In genomic region chr11:69687061-69687460, GRCm38 (mm10) we compare ENCODE assay signal across 11 mouse cellular contexts. TPM values are rescaled to one million over a fixed set of nuclear protein-coding genes. Genes with fewer than 3 reads are reported as not detected.
DNase-seq lines count a peak whose midpoint lies in the region; ATAC-seq lines count a peak whose summit lies in the region.
"Had no signal": no experiment of that assay in that cellular context is flagged by ENCODE, and none has a peak within 500 bp of the region (broad histone marks: within the 10 kb centered on the region; RNA-seq: fewer than 3 reads in every experiment).

No protein-coding gene starts in this region.

- DNase-seq in embryonic facial prominence, embryonic 11.5 days (ENCODE audit: low spot score) = no peak
- no peak for DNase-seq in embryonic facial prominence, embryonic 10.5 days (ENCODE audit: low spot score)
- no peak for DNase-seq in hindbrain, embryonic 14.5 days (ENCODE audit: low spot score)
- peak; percentile 45 for DNase-seq in midbrain, embryonic 11.5 days (ENCODE audit: low spot score, missing footprints)
- DNase-seq in midbrain, embryonic 14.5 days = no peak
- DNase-seq in adrenal gland, postnatal 10 days = no peak
- DNase-seq: forebrain, postnatal 0 days; thymus, postnatal 36 days had no signal

- no peaks in the 10 kb centered on the region for H3K4me1 ChIP-seq in embryonic facial prominence, embryonic 11.5 days (ENCODE audit: control insufficient read depth, insufficient read depth, low read length)
- peaks cover 31% of the 10 kb centered on the region for H3K4me1 ChIP-seq in embryonic facial prominence, embryonic 10.5 days
- H3K4me1 ChIP-seq in hindbrain, embryonic 13.5 days (replicated peaks) = peaks cover 31% of the 10 kb centered on the region
- peaks cover 12% of the 10 kb centered on the region for H3K4me1 ChIP-seq in hindbrain, embryonic 14.5 days (replicated peaks; ENCODE audit: control insufficient read depth, insufficient read depth, low read length)
- H3K4me1 ChIP-seq in midbrain, embryonic 11.5 days (ENCODE audit: control insufficient read depth, insufficient read depth, low read length) = 0 out of 2 replicates have a peak, but pooled peaks cover 5% of the 10 kb centered on the region
- peaks cover 7% of the 10 kb centered on the region for H3K4me1 ChIP-seq in midbrain, embryonic 14.5 days (ENCODE audit: control insufficient read depth, insufficient read depth, low read length)
- H3K4me1 ChIP-seq in stomach, embryonic 16.5 days (ENCODE audit: control insufficient read depth, insufficient read depth, low read length) = peaks cover 30% of the 10 kb centered on the region

- H3K27me3 ChIP-seq in embryonic facial prominence, embryonic 11.5 days (ENCODE audit: control insufficient read depth, insufficient read depth, low read length) = no peaks in the 10 kb centered on the region
- H3K27me3 ChIP-seq in embryonic facial prominence, embryonic 10.5 days (replicated peaks; ENCODE audit: low read depth, poor library complexity, severe bottlenecking) = peaks cover 22% of the 10 kb centered on the region; the same call in 1 of the 2 replicates
- H3K27me3 ChIP-seq in hindbrain, embryonic 13.5 days = peaks cover 13% of the 10 kb centered on the region; the same call in 1 of the 2 replicates
- no peaks in the 10 kb centered on the region for H3K27me3 ChIP-seq in hindbrain, embryonic 14.5 days (ENCODE audit: control insufficient read depth, insufficient read depth, low read length)
- no peaks in the 10 kb centered on the region for H3K27me3 ChIP-seq in midbrain, embryonic 11.5 days (ENCODE audit: control insufficient read depth, insufficient read depth, low read length)
- no peaks in the 10 kb centered on the region for H3K27me3 ChIP-seq in midbrain, embryonic 14.5 days (ENCODE audit: control insufficient read depth, insufficient read depth, low read length)
- no peaks in the 10 kb centered on the region for H3K27me3 ChIP-seq in stomach, embryonic 16.5 days (ENCODE audit: control insufficient read depth, insufficient read depth, low read length)

- H3K9ac ChIP-seq in embryonic facial prominence, embryonic 11.5 days (replicated peaks; ENCODE audit: low read length) = peak overlapping the region; percentile 14; the same call in 1 of the 2 replicates
- H3K9ac ChIP-seq in hindbrain, embryonic 13.5 days = 0 out of 2 replicates have a peak overlapping the region, but pooled peaks have one; percentile 10
- H3K9ac ChIP-seq in hindbrain, embryonic 14.5 days = no peak overlapping the region
- H3K9ac ChIP-seq in midbrain, embryonic 11.5 days (ENCODE audit: low read length) = no peak overlapping the region
- H3K9ac ChIP-seq in midbrain, embryonic 14.5 days (replicated peaks; ENCODE audit: low read length) = no peak overlapping the region
- peak overlapping the region; percentile 36; the same call in 1 of the 2 replicates for H3K9ac ChIP-seq in stomach, embryonic 16.5 days (ENCODE audit: low read length)
- H3K9ac ChIP-seq: forebrain, postnatal 0 days had no signal

- ATAC-seq in embryonic facial prominence, embryonic 11.5 days (replicated peaks; ENCODE audit: insufficient number of reproducible peaks, low FRiP score, low TSS enrichment, low read depth) = no peak
- no peak for ATAC-seq in hindbrain, embryonic 13.5 days (ENCODE audit: low FRiP score)
- no peak for ATAC-seq in hindbrain, embryonic 14.5 days (ENCODE audit: low FRiP score)
- ATAC-seq in midbrain, embryonic 11.5 days (ENCODE audit: low FRiP score) = no peak
- ATAC-seq in midbrain, embryonic 14.5 days (ENCODE audit: low FRiP score, low TSS enrichment) = no peak
- ATAC-seq in stomach, embryonic 16.5 days (ENCODE audit: insufficient read depth, low FRiP score) = no peak
- ATAC-seq: forebrain, postnatal 0 days had no signal

- no peak overlapping the region for H3K27ac ChIP-seq in embryonic facial prominence, embryonic 11.5 days (replicated peaks; ENCODE audit: low read depth, low read length)
- H3K27ac ChIP-seq in embryonic facial prominence, embryonic 10.5 days (replicated peaks) = no peak overlapping the region
- H3K27ac ChIP-seq in hindbrain, embryonic 13.5 days = no peak overlapping the region
- no peak overlapping the region for H3K27ac ChIP-seq in hindbrain, embryonic 14.5 days
- H3K27ac ChIP-seq in midbrain, embryonic 11.5 days (ENCODE audit: low read depth, low read length) = no peak overlapping the region
- H3K27ac ChIP-seq in midbrain, embryonic 14.5 days (replicated peaks; ENCODE audit: low read depth, low read length) = no peak overlapping the region
- H3K27ac ChIP-seq in stomach, embryonic 16.5 days (ENCODE audit: low read length) = peak overlapping the region; percentile 89; the same call in 1 of the 2 replicates

- no peak overlapping the region for H3K4me3 ChIP-seq in embryonic facial prominence, embryonic 11.5 days (ENCODE audit: low read depth, low read length)
- no peak overlapping the region for H3K4me3 ChIP-seq in embryonic facial prominence, embryonic 10.5 days
- H3K4me3 ChIP-seq in hindbrain, embryonic 13.5 days = no peak overlapping the region
- H3K4me3 ChIP-seq in hindbrain, embryonic 14.5 days (replicated peaks; ENCODE audit: low read length) = no peak overlapping the region
- H3K4me3 ChIP-seq in midbrain, embryonic 11.5 days (ENCODE audit: low read depth, low read length) = no peak overlapping the region
- H3K4me3 ChIP-seq in midbrain, embryonic 14.5 days (replicated peaks; ENCODE audit: low read depth, low read length) = no peak overlapping the region
- H3K4me3 ChIP-seq in stomach, embryonic 16.5 days (replicated peaks; ENCODE audit: low read length) = no peak overlapping the region

- no peak overlapping the region for H3K4me2 ChIP-seq in embryonic facial prominence, embryonic 11.5 days (ENCODE audit: low read depth, low read length)
- H3K4me2 ChIP-seq in hindbrain, embryonic 13.5 days = no peak overlapping the region
- no peak overlapping the region for H3K4me2 ChIP-seq in hindbrain, embryonic 14.5 days (replicated peaks)
- no peak overlapping the region for H3K4me2 ChIP-seq in midbrain, embryonic 11.5 days
- H3K4me2 ChIP-seq in midbrain, embryonic 14.5 days (ENCODE audit: low read length) = no peak overlapping the region
- peak overlapping the region; percentile 17; the same call in 1 of the 2 replicates for H3K4me2 ChIP-seq in stomach, embryonic 16.5 days (ENCODE audit: low read depth, low read length)

- no peaks in the 10 kb centered on the region for H3K9me3 ChIP-seq in embryonic facial prominence, embryonic 11.5 days (replicated peaks; ENCODE audit: control insufficient read depth, low read length)
- no peaks in the 10 kb centered on the region for H3K9me3 ChIP-seq in embryonic facial prominence, embryonic 10.5 days
- no peaks in the 10 kb centered on the region for H3K9me3 ChIP-seq in hindbrain, embryonic 13.5 days
- no peaks in the 10 kb centered on the region for H3K9me3 ChIP-seq in hindbrain, embryonic 14.5 days (ENCODE audit: control insufficient read depth, low read length)
- H3K9me3 ChIP-seq in midbrain, embryonic 11.5 days (ENCODE audit: control insufficient read depth, low read length) = no peaks in the 10 kb centered on the region
- H3K9me3 ChIP-seq in midbrain, embryonic 14.5 days (ENCODE audit: control insufficient read depth, low read length) = no peaks in the 10 kb centered on the region
- H3K9me3 ChIP-seq in stomach, embryonic 16.5 days (replicated peaks; ENCODE audit: control insufficient read depth, low read length) = no peaks in the 10 kb centered on the region

- WGBS in embryonic facial prominence, embryonic 11.5 days = 55% methylated on average over 5 of the region's 5 CpGs
- WGBS in embryonic facial prominence, embryonic 10.5 days = 57% methylated on average over 5 of the region's 5 CpGs
- WGBS in hindbrain, embryonic 13.5 days = 58% methylated on average over 5 of the region's 5 CpGs
- 62% methylated on average over 5 of the region's 5 CpGs for WGBS in hindbrain, embryonic 14.5 days
- WGBS in midbrain, embryonic 11.5 days = 68% methylated on average over 5 of the region's 5 CpGs
- WGBS in midbrain, embryonic 14.5 days = 56% methylated on average over 5 of the region's 5 CpGs
- WGBS in stomach, embryonic 16.5 days = 45% methylated on average over 5 of the region's 5 CpGs

- H3K36me3 ChIP-seq in embryonic facial prominence, embryonic 11.5 days (replicated peaks; ENCODE audit: control insufficient read depth, insufficient read depth, low read depth, low read length) = no peaks in the 10 kb centered on the region
- no peaks in the 10 kb centered on the region for H3K36me3 ChIP-seq in embryonic facial prominence, embryonic 10.5 days (replicated peaks)
- no peaks in the 10 kb centered on the region for H3K36me3 ChIP-seq in hindbrain, embryonic 13.5 days
- no peaks in the 10 kb centered on the region for H3K36me3 ChIP-seq in hindbrain, embryonic 14.5 days (replicated peaks; ENCODE audit: control insufficient read depth, insufficient read depth)
- no peaks in the 10 kb centered on the region for H3K36me3 ChIP-seq in midbrain, embryonic 11.5 days (ENCODE audit: control insufficient read depth, insufficient read depth, low read length)
- H3K36me3 ChIP-seq in midbrain, embryonic 14.5 days (ENCODE audit: control insufficient read depth, insufficient read depth, low read length) = no peaks in the 10 kb centered on the region
- H3K36me3 ChIP-seq in stomach, embryonic 16.5 days (ENCODE audit: control insufficient read depth, insufficient read depth, low read length) = no peaks in the 10 kb centered on the region

RNA-seq across cellular contexts. Expression of gene Tnfsf13, which starts 1.5 kb away (rescaled TPM):
- polyA plus RNA-seq in embryonic facial prominence, embryonic 11.5 days (2014; fragmentation: Nextera tagmentation; extraction: Ambion mirVana) = 0.24 and 0.42 TPM in 2 replicates
- 0.15 TPM in 1 of 2 replicates, not detected in the other for polyA plus RNA-seq in embryonic facial prominence, embryonic 10.5 days (2016; fragmentation: Nextera tagmentation; extraction: Ambion mirVana)
- 0.36 and 0.53 TPM in 2 replicates for polyA plus RNA-seq in hindbrain, embryonic 13.5 days (2015; fragmentation: Nextera tagmentation; extraction: Ambion mirVana)
- polyA plus RNA-seq in hindbrain, embryonic 14.5 days (2014; fragmentation: Nextera tagmentation; extraction: Ambion mirVana) = 0.20 and 0.55 TPM in 2 replicates
- polyA plus RNA-seq in midbrain, embryonic 11.5 days (2014; fragmentation: Nextera tagmentation; extraction: Ambion mirVana) = not detected in 2 replicates
- polyA plus RNA-seq in midbrain, embryonic 14.5 days (2014; fragmentation: Nextera tagmentation; extraction: Ambion mirVana) = 0.16 and 0.25 TPM in 2 replicates
- polyA plus RNA-seq in stomach, embryonic 16.5 days (2015; fragmentation: Nextera tagmentation; extraction: Ambion mirVana) = 0.59 and 1.0 TPM in 2 replicates
- total RNA-seq in adrenal gland, postnatal 10 days (2021) = 1 to 10 TPM; 2.0 to 5.0 TPM
- total RNA-seq: forebrain, postnatal 0 days had no signal

RNA-seq across cellular contexts. Expression of gene Senp3, which starts 5.2 kb away (rescaled TPM):
- polyA plus RNA-seq in embryonic facial prominence, embryonic 11.5 days (2014; fragmentation: Nextera tagmentation; extraction: Ambion mirVana) = 106 and 108 TPM in 2 replicates
- 136 and 141 TPM in 2 replicates for polyA plus RNA-seq in embryonic facial prominence, embryonic 10.5 days (2016; fragmentation: Nextera tagmentation; extraction: Ambion mirVana)
- polyA plus RNA-seq in hindbrain, embryonic 13.5 days (2015; fragmentation: Nextera tagmentation; extraction: Ambion mirVana) = 94.7 and 95.9 TPM in 2 replicates
- polyA plus RNA-seq in hindbrain, embryonic 14.5 days (2014; fragmentation: Nextera tagmentation; extraction: Ambion mirVana) = 96.2 and 99.2 TPM in 2 replicates
- polyA plus RNA-seq in midbrain, embryonic 11.5 days (2014; fragmentation: Nextera tagmentation; extraction: Ambion mirVana) = 80.6 and 90.8 TPM in 2 replicates
- polyA plus RNA-seq in midbrain, embryonic 14.5 days (2014; fragmentation: Nextera tagmentation; extraction: Ambion mirVana) = 93.3 and 103 TPM in 2 replicates
- polyA plus RNA-seq in stomach, embryonic 16.5 days (2015; fragmentation: Nextera tagmentation; extraction: Ambion mirVana) = 66.3 and 68.5 TPM in 2 replicates
- total RNA-seq in adrenal gland, postnatal 10 days (2021) = 10 to 100 TPM; 62.6 to 76.3 TPM

RNA-seq across cellular contexts. Expression of gene Tnfsf12, which starts 8.6 kb away (rescaled TPM):
- 3.6 and 4.3 TPM in 2 replicates for polyA plus RNA-seq in embryonic facial prominence, embryonic 11.5 days (2014; fragmentation: Nextera tagmentation; extraction: Ambion mirVana)
- 1.2 and 2.2 TPM in 2 replicates for polyA plus RNA-seq in embryonic facial prominence, embryonic 10.5 days (2016; fragmentation: Nextera tagmentation; extraction: Ambion mirVana)
- 1.8 and 3.6 TPM in 2 replicates for polyA plus RNA-seq in hindbrain, embryonic 13.5 days (2015; fragmentation: Nextera tagmentation; extraction: Ambion mirVana)
- polyA plus RNA-seq in hindbrain, embryonic 14.5 days (2014; fragmentation: Nextera tagmentation; extraction: Ambion mirVana) = 4.2 and 5.0 TPM in 2 replicates
- 2.0 and 2.8 TPM in 2 replicates for polyA plus RNA-seq in midbrain, embryonic 11.5 days (2014; fragmentation: Nextera tagmentation; extraction: Ambion mirVana)
- polyA plus RNA-seq in midbrain, embryonic 14.5 days (2014; fragmentation: Nextera tagmentation; extraction: Ambion mirVana) = 1.6 and 3.0 TPM in 2 replicates
- 8.8 and 9.6 TPM in 2 replicates for polyA plus RNA-seq in stomach, embryonic 16.5 days (2015; fragmentation: Nextera tagmentation; extraction: Ambion mirVana)
- 10 to 100 TPM; 18.1 to 19.2 TPM for total RNA-seq in adrenal gland, postnatal 10 days (2021)
- total RNA-seq: common myeloid progenitor, adult 5-6 weeks had no signal

RNA-seq across cellular contexts. Expression of gene Tnfsfm13, which starts 8.8 kb away (rescaled TPM):
- polyA plus RNA-seq in embryonic facial prominence, embryonic 11.5 days (2014; fragmentation: Nextera tagmentation; extraction: Ambion mirVana) = 1.2 and 1.5 TPM in 2 replicates
- 0.88 and 1.3 TPM in 2 replicates for polyA plus RNA-seq in embryonic facial prominence, embryonic 10.5 days (2016; fragmentation: Nextera tagmentation; extraction: Ambion mirVana)
- polyA plus RNA-seq in hindbrain, embryonic 13.5 days (2015; fragmentation: Nextera tagmentation; extraction: Ambion mirVana) = 0.98 and 1.2 TPM in 2 replicates
- 1.1 and 2.6 TPM in 2 replicates for polyA plus RNA-seq in hindbrain, embryonic 14.5 days (2014; fragmentation: Nextera tagmentation; extraction: Ambion mirVana)
- 0.78 and 1.6 TPM in 2 replicates for polyA plus RNA-seq in midbrain, embryonic 11.5 days (2014; fragmentation: Nextera tagmentation; extraction: Ambion mirVana)
- 0.51 and 1.1 TPM in 2 replicates for polyA plus RNA-seq in midbrain, embryonic 14.5 days (2014; fragmentation: Nextera tagmentation; extraction: Ambion mirVana)
- 2.9 and 4.2 TPM in 2 replicates for polyA plus RNA-seq in stomach, embryonic 16.5 days (2015; fragmentation: Nextera tagmentation; extraction: Ambion mirVana)
- 1 to 10 TPM; 4.2 to 5.1 TPM for total RNA-seq in adrenal gland, postnatal 10 days (2021)

RNA-seq across cellular contexts. Expression of gene Eif4a1, which starts 14.8 kb away (rescaled TPM):
- 959 and 1,000 TPM in 2 replicates for polyA plus RNA-seq in embryonic facial prominence, embryonic 11.5 days (2014; fragmentation: Nextera tagmentation; extraction: Ambion mirVana)
- 780 and 781 TPM in 2 replicates for polyA plus RNA-seq in embryonic facial prominence, embryonic 10.5 days (2016; fragmentation: Nextera tagmentation; extraction: Ambion mirVana)
- polyA plus RNA-seq in hindbrain, embryonic 13.5 days (2015; fragmentation: Nextera tagmentation; extraction: Ambion mirVana) = 528 and 537 TPM in 2 replicates
- polyA plus RNA-seq in hindbrain, embryonic 14.5 days (2014; fragmentation: Nextera tagmentation; extraction: Ambion mirVana) = 559 and 579 TPM in 2 replicates
- polyA plus RNA-seq in midbrain, embryonic 11.5 days (2014; fragmentation: Nextera tagmentation; extraction: Ambion mirVana) = 877 and 900 TPM in 2 replicates
- polyA plus RNA-seq in midbrain, embryonic 14.5 days (2014; fragmentation: Nextera tagmentation; extraction: Ambion mirVana) = 707 and 863 TPM in 2 replicates
- polyA plus RNA-seq in stomach, embryonic 16.5 days (2015; fragmentation: Nextera tagmentation; extraction: Ambion mirVana) = 454 and 462 TPM in 2 replicates
- 100 to 1,000 TPM; 598 to 631 TPM for total RNA-seq in adrenal gland, postnatal 10 days (2021)

Comparison
In these comparisons a context has a peak if more than half of its experiments do, and no peak if none do; other contexts are left out.
1. H3K9ac ChIP-seq: peak in embryonic facial prominence, embryonic 11.5 days (single experiment), hindbrain, embryonic 13.5 days (single experiment) and stomach, embryonic 16.5 days (single experiment); none in hindbrain, embryonic 14.5 days (single experiment), midbrain, embryonic 11.5 days (single experiment) and midbrain, embryonic 14.5 days (single experiment).